Mouse (Mus musculus) brain, embryonic 18.5 days (tissue): ENCODE data around the gene Tll1.

ENCODE experiments used
- DNase-seq: peaks from one replicate; pipeline ENCODE4 v3.0.0-alpha.2; 2012; ENCODE audit warnings: low read depth, low spot score

The Tll1 gene

GRCm38 (mm10) chr8:64206024-64206385 is at the start of gene Tll1:
Tll1 (minus strand) TSS chr8:64206271.
- no peak for DNase-seq

- DNase-seq, result no peak
These were observed 32.6 kb upstream of the Tll1 start for GRCm38 (mm10) chr8:64238645-64239044.

- no peak for DNase-seq
These were observed 15.5 kb upstream of the Tll1 start for GRCm38 (mm10) chr8:64221600-64221999.

GRCm38 (mm10) chr8:64217644-64218043 is 11.6 kb upstream of the Tll1 start:
- DNase-seq, result no peak

GRCm38 (mm10) chr8:64216252-64216651 is 10.2 kb upstream of the Tll1 start:
- no peak for DNase-seq

GRCm38 (mm10) chr8:64215374-64215773 is 9.3 kb upstream of the Tll1 start:
- DNase-seq, result no peak

GRCm38 (mm10) chr8:64214906-64215305 is 8.8 kb upstream of the Tll1 start:
- no peak for DNase-seq

GRCm38 (mm10) chr8:64206411-64206861 is 365 bp upstream of the Tll1 start:
- no peak for DNase-seq

- DNase-seq, result no peak
These were observed 599 bp downstream of the Tll1 start for GRCm38 (mm10) chr8:64205321-64206023.

GRCm38 (mm10) chr8:64204801-64205311 is 1.2 kb downstream of the Tll1 start:
- DNase-seq, result no peak

GRCm38 (mm10) chr8:64204167-64204566 is 1.9 kb downstream of the Tll1 start:
- no peak for DNase-seq

- no peak for DNase-seq
These were observed 7.7 kb downstream of the Tll1 start for GRCm38 (mm10) chr8:64198326-64198725.

GRCm38 (mm10) chr8:64193421-64193820 is 12.7 kb downstream of the Tll1 start:
- no peak for DNase-seq

GRCm38 (mm10) chr8:64187881-64188280 is 18.2 kb downstream of the Tll1 start:
- no peak for DNase-seq

- no peak for DNase-seq
These were observed 29.1 kb downstream of the Tll1 start for GRCm38 (mm10) chr8:64176931-64177330.

GRCm38 (mm10) chr8:64174916-64175315 is 31.2 kb downstream of the Tll1 start:
- no peak for DNase-seq

GRCm38 (mm10) chr8:64173759-64174158 is 32.3 kb downstream of the Tll1 start:
- no peak for DNase-seq

- DNase-seq, result no peak
These were observed 52.9 kb downstream of the Tll1 start for GRCm38 (mm10) chr8:64152899-64153891.

GRCm38 (mm10) chr8:64152216-64152804 is 53.8 kb downstream of the Tll1 start:
- no peak for DNase-seq

- no peak for DNase-seq
These were observed 69.5 kb downstream of the Tll1 start for GRCm38 (mm10) chr8:64136593-64136992.

GRCm38 (mm10) chr8:64107190-64107589 is 98.9 kb downstream of the Tll1 start:
- no peak for DNase-seq

- DNase-seq, result no peak
These were observed 132.7 kb downstream of the Tll1 start for GRCm38 (mm10) chr8:64073396-64073795.
